Mouse (Mus musculus): ENCODE results near the gene 4933416C03Rik. TPM values are rescaled to one million over a fixed set of nuclear protein-coding genes. Genes with fewer than 3 reads are reported as not detected.

Gene 4933416C03Rik
- polyA plus RNA-seq, 1 experiment from 2014 or later, result not detected

DNA sequence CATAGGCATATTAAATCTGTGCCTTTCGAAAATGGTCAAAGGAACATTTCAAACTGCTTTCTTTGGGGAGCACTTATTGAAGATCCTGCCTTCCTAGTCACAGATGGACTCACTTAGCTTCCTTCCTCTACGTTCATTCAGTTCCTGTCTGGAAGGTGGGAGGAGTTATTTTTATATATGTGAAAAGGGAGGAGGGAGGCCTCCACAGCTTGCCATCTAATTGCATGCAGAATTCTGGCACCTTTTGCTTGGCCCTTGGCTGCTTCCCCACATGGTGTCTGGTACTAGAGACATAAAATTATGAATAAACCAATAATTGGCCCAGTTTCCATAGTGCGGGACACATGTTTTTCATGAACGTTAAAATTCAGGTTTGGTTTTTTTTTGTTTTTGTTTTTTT is 5.5 kb downstream of the 4933416C03Rik start:
- no peak overlapping the region for H3K4me3 ChIP-seq (ENCODE audit: low read depth, low read length)
- H3K9ac ChIP-seq (replicated peaks; ENCODE audit: low read depth, low read length), result no peak overlapping the region
- H3K36me3 ChIP-seq (ENCODE audit: control insufficient read depth, insufficient read depth, low read length), result no peaks in the 10 kb centered on the region
- H3K4me2 ChIP-seq (replicated peaks; ENCODE audit: low read depth, low read length), result no peak overlapping the region
- H3K27me3 ChIP-seq (ENCODE audit: control insufficient read depth, insufficient read depth, low read length), result no peaks in the 10 kb centered on the region
- H3K9me3 ChIP-seq (ENCODE audit: control insufficient read depth, low read depth, low read length), result no peaks in the 10 kb centered on the region
- H3K4me1 ChIP-seq (ENCODE audit: control insufficient read depth, insufficient read depth, low read length), result no peaks in the 10 kb centered on the region
- WGBS, result 70% methylated on average over 4 of the region's 4 CpGs
- no peak for ATAC-seq (ENCODE audit: insufficient number of reproducible peaks, insufficient read depth, low FRiP score, low read depth)
- no peak overlapping the region for H3K27ac ChIP-seq (ENCODE audit: low read length)

DNA sequence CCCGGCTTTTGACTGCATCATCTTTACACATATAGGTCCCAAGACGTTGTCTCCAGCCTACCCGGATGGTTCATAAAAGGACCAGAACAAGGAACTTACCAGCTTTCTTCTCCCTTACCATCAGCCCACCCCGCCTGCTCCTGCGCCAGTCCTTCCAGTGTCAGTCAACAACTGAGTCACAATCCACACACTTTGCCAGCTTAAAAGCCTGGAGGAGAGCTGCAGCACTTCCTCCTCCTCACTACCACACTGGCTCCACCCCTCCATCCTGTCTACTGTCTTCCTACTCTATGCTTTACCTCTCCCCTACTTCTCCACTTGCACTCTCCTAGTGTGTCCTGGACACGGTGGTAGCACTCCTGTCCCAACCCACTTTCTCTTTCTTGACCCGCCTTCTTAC is 15.2 kb downstream of the 4933416C03Rik start:
- 88% methylated on average over 7 of the region's 7 CpGs for WGBS
- Histone ChIP-seq H3K9me3 (ENCODE audit: control insufficient read depth, low read depth, low read length) (no peaks in the 10 kb centered on the region), H3K4me3 (ENCODE audit: low read depth, low read length) (no peak overlapping the region), H3K4me2 (replicated peaks; ENCODE audit: low read depth, low read length) (no peak overlapping the region), H3K27me3 (ENCODE audit: control insufficient read depth, insufficient read depth, low read length) (no peaks in the 10 kb centered on the region), H3K9ac (replicated peaks; ENCODE audit: low read depth, low read length) (no peak overlapping the region), H3K4me1 (ENCODE audit: control insufficient read depth, insufficient read depth, low read length) (no peaks in the 10 kb centered on the region), H3K36me3 (ENCODE audit: control insufficient read depth, insufficient read depth, low read length) (no peaks in the 10 kb centered on the region), H3K27ac (ENCODE audit: low read length) (no peak overlapping the region)
- no peak for ATAC-seq (ENCODE audit: insufficient number of reproducible peaks, insufficient read depth, low FRiP score, low read depth)

DNA sequence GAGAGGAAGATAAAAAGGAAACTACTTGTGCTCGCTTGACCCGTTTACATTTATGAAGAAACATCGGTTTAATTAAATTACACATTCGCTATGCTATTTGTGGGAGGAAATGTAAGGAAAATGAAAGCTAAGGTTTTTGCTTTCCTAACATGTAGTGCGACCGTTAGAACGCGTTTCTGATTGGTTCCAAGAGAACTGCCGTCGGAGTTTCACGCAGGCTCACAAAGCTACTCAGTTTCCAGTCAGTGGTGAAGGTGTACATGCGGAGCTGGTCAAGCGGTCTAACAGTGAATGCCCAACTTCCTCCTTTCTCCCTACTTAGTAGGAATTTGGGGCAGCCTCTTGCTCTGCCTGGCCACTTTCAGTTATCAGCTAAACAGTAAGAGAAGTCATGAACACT is 17.3 kb downstream of the 4933416C03Rik start:
- Histone ChIP-seq H3K36me3 (ENCODE audit: control insufficient read depth, insufficient read depth, low read length) (no peaks in the 10 kb centered on the region), H3K4me3 (ENCODE audit: low read depth, low read length) (no peak overlapping the region), H3K9me3 (ENCODE audit: control insufficient read depth, low read depth, low read length) (no peaks in the 10 kb centered on the region), H3K9ac (replicated peaks; ENCODE audit: low read depth, low read length) (no peak overlapping the region), H3K27me3 (ENCODE audit: control insufficient read depth, insufficient read depth, low read length) (no peaks in the 10 kb centered on the region), H3K4me1 (ENCODE audit: control insufficient read depth, insufficient read depth, low read length) (no peaks in the 10 kb centered on the region), H3K4me2 (replicated peaks; ENCODE audit: low read depth, low read length) (no peak overlapping the region), H3K27ac (ENCODE audit: low read length) (no peak overlapping the region)
- WGBS, result 86% methylated on average over 13 of the region's 13 CpGs
- no peak for ATAC-seq (ENCODE audit: insufficient number of reproducible peaks, insufficient read depth, low FRiP score, low read depth)

DNA sequence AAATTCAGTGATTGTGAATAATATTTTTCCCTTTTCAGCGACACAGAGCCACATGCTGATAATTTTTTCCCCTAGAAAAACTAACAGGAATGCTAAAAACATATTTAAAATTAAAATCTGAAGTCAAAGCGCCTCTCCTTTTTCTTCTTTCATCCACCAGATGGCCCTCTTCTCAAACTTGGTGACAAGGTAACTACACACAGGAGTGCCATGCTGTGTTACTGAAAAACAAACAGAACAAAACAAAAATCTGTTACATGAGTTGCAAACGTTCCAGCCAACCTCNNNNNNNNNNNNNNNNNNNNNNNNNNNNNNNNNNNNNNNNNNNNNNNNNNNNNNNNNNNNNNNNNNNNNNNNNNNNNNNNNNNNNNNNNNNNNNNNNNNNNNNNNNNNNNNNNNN is 29.8 kb downstream of the 4933416C03Rik start:
- Histone ChIP-seq H3K36me3 (ENCODE audit: control insufficient read depth, insufficient read depth, low read length) (no peaks in the 10 kb centered on the region), H3K4me1 (ENCODE audit: control insufficient read depth, insufficient read depth, low read length) (no peaks in the 10 kb centered on the region), H3K4me2 (replicated peaks; ENCODE audit: low read depth, low read length) (no peak overlapping the region), H3K27me3 (ENCODE audit: control insufficient read depth, insufficient read depth, low read length) (no peaks in the 10 kb centered on the region), H3K9ac (replicated peaks; ENCODE audit: low read depth, low read length) (no peak overlapping the region), H3K9me3 (ENCODE audit: control insufficient read depth, low read depth, low read length) (no peaks in the 10 kb centered on the region), H3K4me3 (ENCODE audit: low read depth, low read length) (no peak overlapping the region), H3K27ac (ENCODE audit: low read length) (no peak overlapping the region)
- no peak for ATAC-seq (ENCODE audit: insufficient number of reproducible peaks, insufficient read depth, low FRiP score, low read depth)
- 30% methylated on average over 3 of the region's 3 CpGs for WGBS

DNA sequence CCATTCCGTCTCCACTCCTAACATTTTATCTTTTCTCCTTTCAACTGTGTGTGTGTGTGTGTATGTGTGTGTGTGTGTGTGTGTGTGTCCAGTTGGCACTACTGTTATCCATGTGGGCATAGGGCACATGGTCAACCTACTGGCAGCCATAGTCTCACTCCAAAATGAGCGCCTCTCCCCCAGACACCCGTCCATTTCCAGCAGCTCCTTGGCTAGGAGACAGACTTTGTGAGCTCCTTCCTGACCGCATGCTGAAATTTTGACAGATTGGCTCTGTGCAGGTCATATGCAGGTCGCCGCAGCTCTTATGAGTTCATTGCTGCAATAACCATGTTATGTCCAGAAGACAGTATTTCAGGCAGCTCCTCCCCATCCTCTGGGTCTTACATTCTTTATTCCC is 32.9 kb downstream of the 4933416C03Rik start:
- no peaks in the 10 kb centered on the region for H3K36me3 ChIP-seq (ENCODE audit: control insufficient read depth, insufficient read depth, low read length)
- H3K4me1 ChIP-seq (ENCODE audit: control insufficient read depth, insufficient read depth, low read length), result no peaks in the 10 kb centered on the region
- H3K27me3 ChIP-seq (ENCODE audit: control insufficient read depth, insufficient read depth, low read length), result no peaks in the 10 kb centered on the region
- H3K9me3 ChIP-seq (ENCODE audit: control insufficient read depth, low read depth, low read length), result no peaks in the 10 kb centered on the region
- no peak overlapping the region for H3K9ac ChIP-seq (replicated peaks; ENCODE audit: low read depth, low read length)
- no peak overlapping the region for H3K27ac ChIP-seq (ENCODE audit: low read length)
- WGBS, result 73% methylated on average over 6 of the region's 6 CpGs
- H3K4me3 ChIP-seq (ENCODE audit: low read depth, low read length), result no peak overlapping the region
- ATAC-seq (ENCODE audit: insufficient number of reproducible peaks, insufficient read depth, low FRiP score, low read depth), result no peak
- H3K4me2 ChIP-seq (replicated peaks; ENCODE audit: low read depth, low read length), result no peak overlapping the region

DNA sequence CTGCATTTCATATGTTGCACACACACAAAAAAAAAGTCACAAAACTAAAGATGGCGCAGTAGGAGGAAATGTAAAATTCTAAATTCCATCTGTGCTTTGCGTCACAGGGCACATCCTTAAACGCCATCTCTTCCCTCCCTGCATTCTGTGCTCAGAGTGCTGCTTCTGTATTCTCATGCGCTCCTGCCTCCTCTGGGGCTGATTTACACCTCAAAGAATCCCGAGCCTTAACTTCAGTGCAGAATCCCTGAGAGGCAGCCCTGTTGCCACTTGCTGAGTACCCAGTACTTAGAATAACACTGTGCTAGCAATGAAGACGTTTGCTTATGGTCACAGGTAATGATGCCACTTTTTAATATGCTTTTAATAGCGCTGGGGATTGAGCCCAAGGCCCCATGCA is 34.3 kb downstream of the 4933416C03Rik start:
- Histone ChIP-seq H3K9ac (replicated peaks; ENCODE audit: low read depth, low read length) (no peak overlapping the region), H3K27me3 (ENCODE audit: control insufficient read depth, insufficient read depth, low read length) (no peaks in the 10 kb centered on the region), H3K27ac (ENCODE audit: low read length) (no peak overlapping the region), H3K9me3 (ENCODE audit: control insufficient read depth, low read depth, low read length) (no peaks in the 10 kb centered on the region), H3K36me3 (ENCODE audit: control insufficient read depth, insufficient read depth, low read length) (no peaks in the 10 kb centered on the region), H3K4me3 (ENCODE audit: low read depth, low read length) (no peak overlapping the region), H3K4me2 (replicated peaks; ENCODE audit: low read depth, low read length) (no peak overlapping the region), H3K4me1 (ENCODE audit: control insufficient read depth, insufficient read depth, low read length) (no peaks in the 10 kb centered on the region)
- ATAC-seq (ENCODE audit: insufficient number of reproducible peaks, insufficient read depth, low FRiP score, low read depth), result no peak
- 46% methylated on average over 7 of the region's 7 CpGs for WGBS

DNA sequence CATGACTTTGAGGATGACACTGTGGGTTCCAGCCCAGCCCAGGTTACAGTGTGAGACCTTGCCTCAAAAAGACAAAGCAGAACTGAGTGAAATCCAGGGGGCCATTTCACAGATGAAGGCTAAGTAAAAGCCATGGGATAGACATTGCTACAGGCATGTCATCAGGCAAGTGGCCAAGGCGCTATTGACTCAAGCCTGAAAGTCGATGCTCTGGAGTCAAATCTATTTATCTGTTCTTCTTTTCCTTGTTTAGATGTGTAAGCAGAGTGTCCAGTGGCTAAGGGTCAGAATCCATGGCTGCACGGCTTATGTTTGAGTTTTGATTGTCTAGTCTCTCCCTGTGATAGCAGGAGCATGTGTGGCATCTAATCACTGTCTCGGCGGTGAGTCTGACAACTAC is 35.1 kb downstream of the 4933416C03Rik start:
- H3K4me2 ChIP-seq (replicated peaks; ENCODE audit: low read depth, low read length), result no peak overlapping the region
- no peak overlapping the region for H3K9ac ChIP-seq (replicated peaks; ENCODE audit: low read depth, low read length)
- no peaks in the 10 kb centered on the region for H3K27me3 ChIP-seq (ENCODE audit: control insufficient read depth, insufficient read depth, low read length)
- H3K9me3 ChIP-seq (ENCODE audit: control insufficient read depth, low read depth, low read length), result no peaks in the 10 kb centered on the region
- H3K27ac ChIP-seq (ENCODE audit: low read length), result no peak overlapping the region
- no peak overlapping the region for H3K4me3 ChIP-seq (ENCODE audit: low read depth, low read length)
- H3K4me1 ChIP-seq (ENCODE audit: control insufficient read depth, insufficient read depth, low read length), result no peaks in the 10 kb centered on the region
- 74% methylated on average over 5 of the region's 5 CpGs for WGBS
- no peaks in the 10 kb centered on the region for H3K36me3 ChIP-seq (ENCODE audit: control insufficient read depth, insufficient read depth, low read length)
- no peak for ATAC-seq (ENCODE audit: insufficient number of reproducible peaks, insufficient read depth, low FRiP score, low read depth)

DNA sequence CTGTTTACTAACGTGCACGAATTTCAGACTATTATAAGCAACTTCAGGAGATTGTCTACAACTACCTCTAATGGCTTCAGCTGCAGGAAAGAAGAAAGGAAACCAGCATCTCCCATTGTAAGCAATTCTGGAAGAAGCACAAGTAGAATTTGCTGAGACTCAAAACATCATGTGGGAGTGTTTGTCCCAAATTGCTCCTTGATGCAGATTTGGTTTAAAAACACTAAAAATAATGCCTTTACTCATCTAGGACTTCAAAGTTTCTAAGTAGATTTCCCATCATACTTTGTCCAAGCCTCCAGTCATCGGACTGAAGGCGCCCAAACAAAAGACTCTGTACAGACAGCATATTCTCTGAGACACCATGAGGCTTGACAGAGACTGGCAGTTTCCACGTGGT is 37.8 kb downstream of the 4933416C03Rik start:
- Histone ChIP-seq H3K4me1 (ENCODE audit: control insufficient read depth, insufficient read depth, low read length) (no peaks in the 10 kb centered on the region), H3K4me3 (ENCODE audit: low read depth, low read length) (no peak overlapping the region), H3K27ac (ENCODE audit: low read length) (no peak overlapping the region), H3K4me2 (replicated peaks; ENCODE audit: low read depth, low read length) (no peak overlapping the region), H3K9ac (replicated peaks; ENCODE audit: low read depth, low read length) (no peak overlapping the region), H3K27me3 (ENCODE audit: control insufficient read depth, insufficient read depth, low read length) (no peaks in the 10 kb centered on the region), H3K9me3 (ENCODE audit: control insufficient read depth, low read depth, low read length) (no peaks in the 10 kb centered on the region), H3K36me3 (ENCODE audit: control insufficient read depth, insufficient read depth, low read length) (no peaks in the 10 kb centered on the region)
- ATAC-seq (ENCODE audit: insufficient number of reproducible peaks, insufficient read depth, low FRiP score, low read depth), result no peak
- WGBS, result 81% methylated on average over 5 of the region's 5 CpGs

All from stomach, embryonic 14.5 days (tissue).